Mouse (Mus musculus): ENCODE measurements at regions not wholly inside any gene's neighbourhood (a gene's known extent, or its start where the extent isn't known, plus 50 kb on each side); places are given as distances from the start of the nearest gene placed in this dataset.

GRCm38 (mm10) chr7:130041402-130041965 is 449.8 kb downstream of the Wdr11 start:
- DNase-seq = no peak

GRCm38 (mm10) chr7:130042296-130042910 is 450.7 kb downstream of the Wdr11 start:
- no peak for DNase-seq

GRCm38 (mm10) chr7:130043397-130044234 is 452.0 kb downstream of the Wdr11 start:
- DNase-seq = no peak

- no peak for DNase-seq
Observed at GRCm38 (mm10) chr7:130044235-130044553, 452.5 kb downstream of the Wdr11 start.

- DNase-seq = no peak
Observed at GRCm38 (mm10) chr7:130044581-130044980, 452.9 kb downstream of the Wdr11 start.

GRCm38 (mm10) chr7:130046086-130046485 is 454.4 kb downstream of the Wdr11 start:
- DNase-seq = no peak

- no peak for DNase-seq
Observed at GRCm38 (mm10) chr7:130047293-130048034, 455.8 kb downstream of the Wdr11 start.

GRCm38 (mm10) chr7:130048106-130048772 is 456.6 kb downstream of the Wdr11 start:
- DNase-seq = no peak

GRCm38 (mm10) chr7:130049461-130049860 is 457.8 kb downstream of the Wdr11 start:
- DNase-seq = no peak

- DNase-seq = no peak
Observed at GRCm38 (mm10) chr7:130050120-130050519, 458.5 kb downstream of the Wdr11 start.

- no peak for DNase-seq
Observed at GRCm38 (mm10) chr7:130052376-130052775, 460.7 kb downstream of the Wdr11 start.

GRCm38 (mm10) chr7:130057708-130058107 is 462.5 kb downstream of the Ate1 start:
- DNase-seq = no peak

- no peak for DNase-seq
Observed at GRCm38 (mm10) chr7:130058267-130058666, 461.9 kb downstream of the Ate1 start.

- DNase-seq = no peak
Observed at GRCm38 (mm10) chr7:130059684-130060607, 460.2 kb downstream of the Ate1 start.

- no peak for DNase-seq
Observed at GRCm38 (mm10) chr7:130064500-130064899, 455.7 kb downstream of the Ate1 start.

GRCm38 (mm10) chr7:130068316-130068715 is 451.9 kb downstream of the Ate1 start:
- no peak for DNase-seq

GRCm38 (mm10) chr7:130073388-130073787 is 446.8 kb downstream of the Ate1 start:
- DNase-seq = no peak

- DNase-seq = no peak
Observed at GRCm38 (mm10) chr7:130073890-130074819, 446.0 kb downstream of the Ate1 start.

- DNase-seq = no peak
Observed at GRCm38 (mm10) chr7:130082662-130083061, 437.5 kb downstream of the Ate1 start.

GRCm38 (mm10) chr7:130085706-130086105 is 434.5 kb downstream of the Ate1 start:
- no peak for DNase-seq
